Mouse (Mus musculus) liver, adult (tissue): ENCODE data around the gene Usp49.

Experiments
- GATA4 ChIP-seq: IDR thresholded peaks from 2 replicates; pipeline ENCODE4 v1.6.1; 2014; ENCODE audit warnings: mild to moderate bottlenecking, low read length; ENCODE audit not compliant: insufficient replicate concordance

Gene Usp49

GRCm38 (mm10) chr17:47694503-47695336 is 64.2 kb downstream of the Usp49 start, which contains the start of gene Prickle4:
Prickle4 (minus strand) TSS chr17:47694736.
- TF ChIP-seq GATA4, result no peak; the same call in 1 of the 2 replicates

- no peak for TF ChIP-seq GATA4
These were observed 64.8 kb downstream of the Usp49 start for GRCm38 (mm10) chr17:47695337-47695710.

GRCm38 (mm10) chr17:47698156-47698555 is 67.7 kb downstream of the Usp49 start:
- TF ChIP-seq GATA4, result no peak

- no peak for TF ChIP-seq GATA4
These were observed 68.6 kb downstream of the Usp49 start for GRCm38 (mm10) chr17:47699055-47699454.

GRCm38 (mm10) chr17:47701793-47702192 is 71.3 kb downstream of the Usp49 start:
- no peak for TF ChIP-seq GATA4

- TF ChIP-seq GATA4, result no peak
These were observed 72.3 kb downstream of the Usp49 start for GRCm38 (mm10) chr17:47702548-47703345.

GRCm38 (mm10) chr17:47703556-47703955 is 73.1 kb downstream of the Usp49 start:
- no peak for TF ChIP-seq GATA4

- no peak for TF ChIP-seq GATA4
These were observed 74.2 kb downstream of the Usp49 start for GRCm38 (mm10) chr17:47704692-47705091.

- TF ChIP-seq GATA4, result no peak
These were observed 75.7 kb downstream of the Usp49 start for GRCm38 (mm10) chr17:47706196-47706595.

GRCm38 (mm10) chr17:47707961-47708360 is 77.5 kb downstream of the Usp49 start:
- TF ChIP-seq GATA4, result no peak

- TF ChIP-seq GATA4, result no peak
These were observed 78.5 kb downstream of the Usp49 start for GRCm38 (mm10) chr17:47708972-47709371.

- TF ChIP-seq GATA4, result no peak
These were observed 79.5 kb downstream of the Usp49 start for GRCm38 (mm10) chr17:47710036-47710435.

- no peak for TF ChIP-seq GATA4
These were observed 81.4 kb downstream of the Usp49 start for GRCm38 (mm10) chr17:47711883-47712282.

GRCm38 (mm10) chr17:47712889-47713571 is 82.5 kb downstream of the Usp49 start:
- no peak for TF ChIP-seq GATA4

- no peak for TF ChIP-seq GATA4
These were observed 84.5 kb downstream of the Usp49 start for GRCm38 (mm10) chr17:47715037-47715436.
